In the genomic region with DNA sequence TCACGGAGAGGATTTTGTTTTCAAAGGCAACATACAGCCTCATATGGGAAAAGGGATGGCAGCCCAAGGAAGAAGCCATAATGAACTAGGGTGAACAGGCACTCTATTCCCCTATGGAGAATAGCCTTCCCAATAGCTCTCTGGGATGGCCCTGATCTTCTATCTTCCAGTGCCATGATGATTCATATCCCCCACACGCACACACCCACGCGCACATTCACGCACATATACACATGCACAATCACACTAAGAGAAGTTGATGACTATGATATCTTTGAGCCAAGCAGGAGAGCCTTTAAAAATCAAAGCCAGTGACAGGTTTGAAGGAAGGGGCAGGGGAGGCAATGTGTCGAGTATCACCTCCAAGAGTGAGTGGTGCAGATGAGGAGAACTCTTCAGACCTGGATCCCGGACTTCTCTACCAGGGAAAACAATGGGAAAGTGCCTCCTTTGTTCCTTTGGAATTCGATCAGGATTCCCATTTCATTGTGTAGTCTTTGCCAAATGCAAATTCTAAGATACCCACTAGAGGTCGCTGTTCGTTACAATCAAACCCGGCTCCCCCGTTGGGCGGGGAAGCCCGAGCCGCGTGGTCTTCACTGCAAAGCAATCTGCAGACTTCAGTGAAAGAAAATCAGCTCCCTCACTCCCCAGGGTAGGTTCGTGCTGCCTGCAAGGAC, we compare ENCODE assay signal across 8 mouse cellular contexts.
DNase-seq lines count a peak whose midpoint lies in the region; ATAC-seq lines count a peak whose summit lies in the region.

No protein-coding gene starts in this region.

- H3K27me3 ChIP-seq in embryonic facial prominence, embryonic 13.5 days = no peaks in the 10 kb centered on the region
- no peaks in the 10 kb centered on the region for H3K27me3 ChIP-seq in heart, embryonic 11.5 days (ENCODE audit: control insufficient read depth, insufficient read depth, low read length)
- H3K27me3 ChIP-seq in kidney, embryonic 15.5 days = no peaks in the 10 kb centered on the region
- H3K27me3 ChIP-seq in limb, embryonic 15.5 days = no peaks in the 10 kb centered on the region

- peak; percentile 83 for DNase-seq in 3T3-L1 (ENCODE audit: low read depth, low spot score)
- DNase-seq in adrenal gland, postnatal 25 days = peak; percentile 67
- DNase-seq in spleen, postnatal 4 days (ENCODE audit: low spot score in 2 of 2) = peak; percentile 58 to 82

- H3K4me2 ChIP-seq in embryonic facial prominence, embryonic 13.5 days = peak overlapping the region; percentile 45
- H3K4me2 ChIP-seq in heart, embryonic 11.5 days = peak overlapping the region; percentile 41
- H3K4me2 ChIP-seq in kidney, embryonic 15.5 days = peak overlapping the region; percentile 50
- peak overlapping the region; percentile 34; the same call in 1 of the 2 replicates for H3K4me2 ChIP-seq in limb, embryonic 15.5 days

- no peaks in the 10 kb centered on the region for H3K36me3 ChIP-seq in embryonic facial prominence, embryonic 13.5 days
- H3K36me3 ChIP-seq in heart, embryonic 11.5 days (ENCODE audit: control insufficient read depth, insufficient read depth, low read length) = no peaks in the 10 kb centered on the region
- no peaks in the 10 kb centered on the region for H3K36me3 ChIP-seq in kidney, embryonic 15.5 days
- no peaks in the 10 kb centered on the region for H3K36me3 ChIP-seq in limb, embryonic 15.5 days

- no peaks in the 10 kb centered on the region for H3K9me3 ChIP-seq in embryonic facial prominence, embryonic 13.5 days
- no peaks in the 10 kb centered on the region for H3K9me3 ChIP-seq in heart, embryonic 11.5 days (replicated peaks; ENCODE audit: control insufficient read depth, low read length)
- no peaks in the 10 kb centered on the region for H3K9me3 ChIP-seq in kidney, embryonic 15.5 days (replicated peaks)
- no peaks in the 10 kb centered on the region for H3K9me3 ChIP-seq in limb, embryonic 15.5 days

- ATAC-seq in embryonic facial prominence, embryonic 13.5 days (ENCODE audit: insufficient number of reproducible peaks, insufficient read depth, low FRiP score, low TSS enrichment, low read depth) = peak; percentile 74; the same call in 1 of the 2 replicates
- ATAC-seq in heart, embryonic 11.5 days (replicated peaks; ENCODE audit: insufficient number of reproducible peaks, low FRiP score, low TSS enrichment) = no peak
- peak; percentile 74 for ATAC-seq in kidney, embryonic 15.5 days (replicated peaks; ENCODE audit: low FRiP score)
- ATAC-seq in limb, embryonic 15.5 days (ENCODE audit: insufficient number of reproducible peaks, low FRiP score, low TSS enrichment, low read depth) = 0 out of 2 replicates have a peak, but pooled peaks have one; percentile 61
- 0 out of 2 replicates have a peak, but pooled peaks have one; percentile 74 for ATAC-seq in monocyte, adult 5-6 weeks (replicated peaks; ENCODE audit: insufficient number of reproducible peaks, low FRiP score, low TSS enrichment, poor library complexity, severe bottlenecking)

- peak overlapping the region; percentile 7; the same call in 1 of the 2 replicates for H3K4me3 ChIP-seq in embryonic facial prominence, embryonic 13.5 days
- H3K4me3 ChIP-seq in heart, embryonic 11.5 days (ENCODE audit: low read depth, low read length) = no peak overlapping the region
- H3K4me3 ChIP-seq in kidney, embryonic 15.5 days (replicated peaks) = no peak overlapping the region
- H3K4me3 ChIP-seq in limb, embryonic 15.5 days = 0 out of 2 replicates have a peak overlapping the region, but pooled peaks have one; percentile 7

- no peak overlapping the region for H3K27ac ChIP-seq in embryonic facial prominence, embryonic 13.5 days
- no peak overlapping the region for H3K27ac ChIP-seq in heart, embryonic 11.5 days (ENCODE audit: low read depth, low read length)
- H3K27ac ChIP-seq in kidney, embryonic 15.5 days = no peak overlapping the region
- H3K27ac ChIP-seq in limb, embryonic 15.5 days = no peak overlapping the region

- H3K9ac ChIP-seq in embryonic facial prominence, embryonic 13.5 days = peak overlapping the region; percentile 51; the same call in 1 of the 2 replicates
- H3K9ac ChIP-seq in heart, embryonic 11.5 days (ENCODE audit: low read depth, low read length) = no peak overlapping the region; the same call in 1 of the 2 replicates
- H3K9ac ChIP-seq in kidney, embryonic 15.5 days = no peak overlapping the region
- no peak overlapping the region for H3K9ac ChIP-seq in limb, embryonic 15.5 days

- 17% methylated on average over 17 of the region's 17 CpGs for WGBS in embryonic facial prominence, embryonic 13.5 days
- WGBS in heart, embryonic 11.5 days (ENCODE audit: insufficient replicate concordance) = 15% methylated on average over 17 of the region's 17 CpGs
- WGBS in kidney, embryonic 15.5 days = 18% methylated on average over 17 of the region's 17 CpGs
- WGBS in limb, embryonic 15.5 days = 18% methylated on average over 17 of the region's 17 CpGs

- H3K4me1 ChIP-seq in embryonic facial prominence, embryonic 13.5 days = peaks cover 16% of the 10 kb centered on the region
- no peaks in the 10 kb centered on the region for H3K4me1 ChIP-seq in heart, embryonic 11.5 days (ENCODE audit: control insufficient read depth, insufficient read depth, low read length)
- peaks cover 16% of the 10 kb centered on the region; the same call in 1 of the 2 replicates for H3K4me1 ChIP-seq in kidney, embryonic 15.5 days
- peaks cover 13% of the 10 kb centered on the region for H3K4me1 ChIP-seq in limb, embryonic 15.5 days

Comparison
In these comparisons a context has a peak if more than half of its experiments do, and no peak if none do; other contexts are left out.
1. H3K4me3 ChIP-seq: peak in embryonic facial prominence, embryonic 13.5 days (single experiment) and limb, embryonic 15.5 days (single experiment); none in heart, embryonic 11.5 days (single experiment) and kidney, embryonic 15.5 days (single experiment).
2. Peak in every context shown above with its lines, with median percentiles within 50 percentile points of each other: DNase-seq and H3K4me2 ChIP-seq.